Mouse (Mus musculus) CD4-positive helper T cell, adult 2 months (primary cell): Measurements from ENCODE around the gene Olfr694.
A peak's percentile ranks its signal among the peaks of the same experiment; 100 is the strongest.
"Not testable (repeated sequence)": the region's sequence is repeated elsewhere in the genome, so short reads cannot be mapped to it uniquely, and the experiment has no call there.

Experiments
- DNase-seq: peaks from one replicate; pipeline ENCODE4 v3.0.0-alpha.2; 2012; ENCODE audit warnings: low read depth, missing footprints, low spot score

Olfr694 gene

GRCm38 (mm10) chr7:106691714-106692113, at the start of gene Olfr694:
Olfr694 (minus strand) TSS chr7:106691814.
- no peak for DNase-seq

DNA sequence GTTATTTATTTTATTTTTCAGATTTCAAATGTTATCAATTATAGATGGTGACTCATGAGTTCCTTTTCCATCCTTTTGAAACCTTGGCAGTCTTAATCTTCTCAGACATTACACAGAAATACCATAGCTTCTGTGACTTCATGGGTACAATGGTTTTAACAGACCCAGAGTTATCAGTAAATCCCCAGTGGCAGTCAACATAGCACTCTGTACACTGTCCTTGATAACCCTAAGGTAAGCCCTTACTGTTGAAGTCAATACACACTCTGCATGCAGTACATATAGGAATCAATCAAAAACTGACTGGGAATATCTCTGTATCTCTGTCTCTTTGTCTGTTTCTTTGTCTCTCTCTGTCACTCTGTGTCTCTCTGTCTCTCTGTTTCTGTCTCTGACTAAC, 45.4 kb upstream of the Olfr694 start:
- DNase-seq, result no peak

GRCm38 (mm10) chr7:106733717-106734116, 42.1 kb upstream of the Olfr694 start:
- DNase-seq, result no peak

DNA sequence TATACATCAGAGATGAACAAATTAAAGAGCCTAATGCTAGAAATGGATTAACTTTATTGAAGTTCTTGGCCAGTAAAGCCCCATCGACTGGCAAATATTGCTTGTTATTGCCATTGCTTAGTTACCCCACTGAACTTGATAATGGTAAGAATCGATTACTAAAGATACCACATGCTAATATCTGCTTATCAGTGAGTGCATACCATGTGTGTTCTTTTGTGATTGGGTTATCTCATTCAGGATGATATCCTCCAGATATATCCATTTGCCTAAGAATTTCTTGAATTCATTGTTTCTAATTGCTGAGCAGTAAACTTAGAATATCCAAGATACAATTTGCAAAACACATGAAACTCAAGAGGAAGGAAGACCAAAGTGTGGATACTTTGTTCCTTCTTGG, 34.0 kb upstream of the Olfr694 start:
- not testable (repeated sequence) for DNase-seq

DNA sequence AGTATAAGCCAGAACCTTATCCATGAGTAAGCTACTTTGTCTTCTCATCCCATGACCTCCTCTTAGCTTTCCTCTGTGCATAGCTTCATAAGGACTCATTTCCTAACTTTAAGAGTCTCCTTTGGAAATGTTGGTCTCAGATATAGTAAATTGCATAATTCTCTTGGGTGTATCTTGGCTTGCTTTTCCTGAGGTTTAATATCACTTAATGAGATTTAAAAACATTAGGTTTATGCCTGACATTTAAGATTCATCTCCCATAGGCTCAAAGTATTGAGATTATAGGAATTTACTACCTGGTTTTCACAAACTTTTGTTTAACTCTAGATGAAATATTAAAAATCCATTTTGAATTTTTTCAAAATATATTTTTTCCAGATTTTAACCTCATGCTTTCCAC, 24.7 kb upstream of the Olfr694 start, which contains the start of gene Olfr695:
Gene Olfr695, minus strand, starts transcription at position 101 of the 400 bp plus-strand sequence.
- DNase-seq, result no peak

- DNase-seq, result no peak
These were observed 19.8 kb upstream of the Olfr694 start for GRCm38 (mm10) chr7:106711463-106711862.

GRCm38 (mm10) chr7:106707705-106708104, 16.1 kb upstream of the Olfr694 start:
- DNase-seq, result not testable (repeated sequence)

DNA sequence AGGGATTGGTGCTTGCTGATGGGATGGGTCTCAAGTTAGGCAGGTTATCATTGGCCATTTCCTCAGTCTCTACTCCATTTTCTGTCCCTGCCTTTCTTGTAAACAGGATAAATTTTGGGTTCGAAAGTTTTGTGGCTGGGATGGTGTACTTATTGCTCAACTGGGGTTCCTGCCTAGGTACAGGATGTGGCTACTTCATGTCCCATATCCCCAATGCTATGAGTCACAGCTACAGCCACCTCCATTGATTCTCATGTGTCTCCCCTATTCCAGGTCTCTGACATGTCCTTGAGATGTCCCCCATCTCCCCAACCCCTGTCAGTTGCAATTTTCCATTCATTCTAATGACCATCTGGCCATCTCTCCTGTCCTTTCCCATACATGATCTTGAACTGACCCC, 5.3 kb upstream of the Olfr694 start:
- DNase-seq, result no peak

GRCm38 (mm10) chr7:106692976-106693375, 1.4 kb upstream of the Olfr694 start:
- DNase-seq, result no peak

GRCm38 (mm10) chr7:106685382-106685781, 6.2 kb downstream of the Olfr694 start:
- no peak for DNase-seq

DNA sequence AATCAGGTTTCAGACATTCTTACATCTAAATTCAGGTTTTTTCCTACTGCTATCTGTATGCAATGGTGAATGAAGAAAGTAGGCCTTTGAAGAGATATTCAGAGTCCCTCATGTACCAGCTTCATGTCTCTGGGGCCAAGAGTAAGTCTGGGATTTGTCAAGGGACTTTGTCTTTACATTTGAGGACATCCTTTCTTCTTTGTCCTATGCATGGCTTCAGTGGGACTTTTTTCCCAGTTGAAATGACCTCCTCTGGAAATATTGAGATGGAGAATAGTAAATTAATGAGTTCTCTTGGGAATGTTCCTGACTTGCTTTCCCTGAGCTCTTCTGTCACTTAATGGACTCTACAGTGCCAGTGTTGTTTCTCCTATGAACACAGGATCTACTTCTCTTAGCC, 11.1 kb downstream of the Olfr694 start, which contains the start of gene Olfr693:
Gene Olfr693, minus strand, starts transcription at position 101 of the 400 bp plus-strand sequence.
- DNase-seq, result no peak

- DNase-seq, result no peak
These were observed 39.3 kb downstream of the Olfr694 start for GRCm38 (mm10) chr7:106652344-106652652.

DNA sequence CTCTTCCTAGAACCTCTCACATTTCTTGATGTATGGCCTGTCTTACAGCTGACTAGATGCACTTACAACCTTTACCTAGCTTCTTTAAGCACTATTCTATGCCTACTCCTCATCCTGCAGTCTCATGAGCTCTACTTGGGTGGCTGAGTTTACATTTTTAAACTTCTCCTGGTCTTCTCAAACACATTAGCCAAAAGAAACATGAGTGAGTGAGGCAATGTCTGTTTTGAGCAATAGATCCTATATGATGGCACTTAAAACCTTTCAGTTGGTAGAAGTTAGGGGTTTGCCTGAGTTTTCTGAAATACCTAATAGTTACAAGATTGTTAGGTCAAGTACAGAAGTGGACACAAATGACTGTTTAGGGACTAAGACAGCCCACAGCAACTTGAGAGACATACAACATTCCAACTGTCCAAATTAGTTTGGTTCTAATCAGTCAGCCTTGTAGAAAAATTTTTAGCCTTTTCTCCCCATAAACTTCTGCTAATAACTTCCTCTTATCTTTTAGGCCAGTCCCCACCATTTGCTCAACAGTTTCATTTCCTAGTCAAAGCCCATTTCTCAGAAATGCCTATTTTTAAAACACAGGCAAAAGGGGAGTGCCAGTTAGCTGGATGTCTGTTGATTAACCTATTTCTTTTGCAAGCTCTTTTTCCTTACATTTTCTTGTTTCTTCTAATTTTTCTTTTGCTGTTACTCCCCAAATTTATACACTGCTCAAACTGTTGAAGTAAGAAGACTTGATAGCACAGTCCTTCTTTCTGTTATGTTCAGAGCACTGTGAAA, 39.9 kb downstream of the Olfr694 start:
- DNase-seq, result no peak

DNA sequence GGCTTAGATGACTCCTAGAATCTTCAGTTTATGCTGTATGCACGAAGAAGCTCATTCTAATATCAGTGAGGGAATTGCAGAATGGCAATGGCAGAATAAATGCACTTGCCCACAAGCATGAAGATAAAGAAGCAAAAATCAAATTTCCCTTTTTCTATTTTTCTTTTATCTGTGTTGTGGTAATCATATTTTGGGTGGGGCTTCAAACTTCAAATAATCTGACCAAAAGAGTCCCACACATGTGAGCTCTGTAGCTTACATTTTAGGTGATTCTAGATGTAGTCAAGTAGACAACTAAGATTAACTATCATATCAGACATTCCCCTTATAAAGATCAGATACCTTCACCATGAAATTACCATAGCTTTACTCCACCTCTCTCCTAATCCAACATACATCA, 41.8 kb downstream of the Olfr694 start:
- no peak for DNase-seq

DNA sequence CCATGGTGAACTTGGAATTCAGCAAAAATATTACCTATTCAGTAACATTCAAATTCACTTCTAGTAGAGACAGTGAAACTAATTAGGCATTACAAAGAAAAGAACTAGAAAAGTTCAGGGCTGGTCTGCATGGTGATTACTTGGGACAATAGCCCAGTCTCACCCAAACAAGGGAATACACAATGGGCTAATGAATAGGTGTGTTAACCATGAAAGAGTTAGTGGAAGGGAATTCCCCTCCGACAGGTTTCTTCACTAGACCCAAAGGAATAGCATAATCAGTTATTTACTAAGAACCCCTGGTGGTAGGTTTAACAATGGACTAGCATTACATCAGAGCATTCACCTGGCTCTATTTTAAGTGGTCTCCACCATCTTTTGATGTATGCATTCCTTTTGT, 46.4 kb downstream of the Olfr694 start:
- peak; percentile 23 for DNase-seq

DNA sequence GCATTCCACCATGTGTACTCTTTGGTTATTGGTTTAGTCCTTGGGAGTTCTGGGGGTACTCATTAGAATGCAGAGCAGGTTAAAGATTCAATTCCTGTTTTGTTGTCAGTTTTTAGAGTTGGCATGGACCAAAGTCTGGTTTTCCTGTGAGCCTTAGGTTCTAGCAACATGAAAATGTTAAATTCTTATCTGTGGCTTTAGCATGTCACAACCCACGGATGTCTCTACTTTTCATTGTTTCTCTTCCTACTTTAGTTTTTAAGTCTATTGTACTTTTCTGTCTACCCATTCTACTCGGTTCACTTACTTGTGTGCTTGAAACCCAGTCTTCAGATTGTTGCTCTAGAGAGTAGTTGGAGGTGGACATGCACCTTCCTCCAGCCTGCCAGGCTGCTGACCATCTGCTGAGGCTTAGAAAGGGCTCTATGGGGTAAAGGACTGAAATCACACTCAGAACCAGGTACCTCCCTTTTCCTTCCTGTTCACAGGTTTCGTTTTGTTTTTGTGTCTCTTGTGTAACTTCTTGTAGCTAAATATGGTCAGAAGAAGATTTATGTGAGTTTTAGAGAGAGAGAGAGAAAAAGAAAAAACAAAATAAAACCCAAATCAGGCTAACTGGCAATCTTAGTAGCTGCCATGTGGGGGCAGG, 47.3 kb downstream of the Olfr694 start:
- peak; percentile 69 for DNase-seq

DNA sequence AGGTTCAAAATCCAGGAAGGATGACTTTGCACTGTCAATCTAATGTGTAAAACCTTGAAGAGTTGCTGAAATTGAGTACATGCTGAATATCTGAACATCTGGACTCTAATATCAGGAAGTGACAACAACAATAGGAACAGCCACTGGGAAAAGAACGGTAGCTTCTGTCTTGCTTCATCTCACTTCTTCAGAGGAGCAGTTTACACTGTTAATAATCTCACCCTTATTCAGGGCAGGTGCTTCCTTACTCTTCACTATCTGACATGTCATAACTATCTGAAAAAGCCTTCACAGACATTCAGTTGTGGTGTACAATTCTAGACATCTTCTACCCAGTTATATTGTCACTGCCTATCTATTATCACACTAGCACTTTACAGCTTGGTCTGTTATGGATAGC, 50.8 kb downstream of the Olfr694 start:
- no peak for DNase-seq

DNA sequence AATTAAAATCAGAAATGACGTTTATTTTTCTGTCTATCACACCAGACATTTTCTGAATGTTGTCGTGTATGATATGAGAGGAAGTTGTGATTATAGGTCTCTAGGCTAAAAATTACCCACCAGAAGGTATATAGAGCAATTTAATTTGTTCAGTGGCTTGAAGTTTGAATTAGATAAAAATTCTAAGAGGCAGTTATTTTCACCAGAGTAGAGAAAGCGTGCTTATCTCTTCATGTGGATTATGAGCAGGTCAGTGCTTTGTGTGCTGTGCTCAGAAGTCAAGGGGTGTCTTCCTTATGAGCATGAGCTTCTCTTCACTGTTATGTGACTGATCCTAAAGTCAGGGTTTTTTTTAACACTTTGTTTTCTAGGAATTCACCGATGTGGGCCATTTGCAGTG, 56.1 kb downstream of the Olfr694 start:
- no peak for DNase-seq
